Mouse (Mus musculus) MEL (cell line): ENCODE data around the gene Zfp473. TPM values are rescaled to one million over a fixed set of nuclear protein-coding genes. Genes with fewer than 3 reads are reported as not detected.
A peak's percentile ranks its signal among the peaks of the same experiment; 100 is the strongest.

Experiments
- DNase-seq: peaks from one replicate; pipeline ENCODE4 v3.0.0; 2011; ENCODE audit warnings: low read depth, low spot score
- H3K27ac ChIP-seq: 2 replicates; pipeline ENCODE4 v1.5.1; 2012; ENCODE audit warnings: low read depth, mild to moderate bottlenecking, control low read depth, low read length, moderate library complexity; ENCODE audit not compliant: control insufficient read depth
- H3K27me3 ChIP-seq, 2 experiments: fragments of 150-350 bp in 1 of 2; sonication (generic) in 1 of 2; 2 replicates each; pipeline ENCODE4 v1.6.1; 2012; ENCODE audit warnings: low read length in 2 of 2, mild to moderate bottlenecking in 2 of 2, improper control_type of control experiment in 1 of 2, moderate library complexity in 1 of 2; ENCODE audit not compliant: insufficient read depth in 2 of 2, control insufficient read depth in 1 of 2
- H3K36me3 ChIP-seq, 2 experiments: 2 replicates each; pipeline ENCODE4 v1.6.1; 2012 to 2014; ENCODE audit warnings: low read length in 2 of 2, improper control_type of control experiment in 1 of 2, inconsistent platforms in 1 of 2, mild to moderate bottlenecking in 1 of 2; ENCODE audit not compliant: insufficient read depth in 2 of 2, control insufficient read depth in 1 of 2
- H3K4me1 ChIP-seq, 2 experiments: fragments of 150-350 bp in 1 of 2; sonication (generic) in 1 of 2; 2 replicates each; pipeline ENCODE4 v1.6.1; 2012; ENCODE audit warnings: low read length in 2 of 2, improper control_type of control experiment in 1 of 2, mild to moderate bottlenecking in 1 of 2; ENCODE audit not compliant: insufficient read depth in 2 of 2, control insufficient read depth in 1 of 2
- H3K4me3 ChIP-seq, 2 experiments: fragments of 150-350 bp in 1 of 2; sonication (generic) in 1 of 2; 2 replicates each; pipeline ENCODE4 v1.5.1; 2012; ENCODE audit warnings: low read depth in 2 of 2, low read length in 2 of 2, mild to moderate bottlenecking in 2 of 2, moderate library complexity in 2 of 2, control low read depth in 1 of 2, improper control_type of control experiment in 1 of 2; ENCODE audit not compliant: control insufficient read depth in 1 of 2, insufficient read depth in 1 of 2
- H3K79me2 ChIP-seq: 2 replicates; pipeline ENCODE4 v1.6.1; 2012; ENCODE audit warnings: mild to moderate bottlenecking, low read length, moderate library complexity; ENCODE audit not compliant: control insufficient read depth, poor library complexity, insufficient read depth
- H3K9ac ChIP-seq: 2 replicates; pipeline ENCODE4 v1.6.1; 2012; ENCODE audit warnings: low read depth, mild to moderate bottlenecking, control low read depth, low read length, moderate library complexity; ENCODE audit not compliant: control insufficient read depth, poor library complexity, severe bottlenecking
- H3K9me3 ChIP-seq: fragments of 150-350 bp; sonication (generic); replicated peaks from 2 replicates; pipeline ENCODE4 v1.6.1; 2012; ENCODE audit warnings: mild to moderate bottlenecking, low read length, improper control_type of control experiment, moderate library complexity; ENCODE audit not compliant: insufficient read depth
- BHLHE40 ChIP-seq: IDR thresholded peaks from 2 replicates; pipeline ENCODE4 v1.6.1; 2012; ENCODE audit warnings: low read depth, mild to moderate bottlenecking, inconsistent platforms, low read length, improper control_type of control experiment, borderline replicate concordance
- CHD2 ChIP-seq: IDR thresholded peaks from 2 replicates; pipeline ENCODE4 v1.6.1; 2011; ENCODE audit warnings: low read length, improper control_type of control experiment
- E2F4 ChIP-seq: IDR thresholded peaks from 2 replicates; pipeline ENCODE4 v1.6.1; 2011; ENCODE audit warnings: low read depth, low read length, improper control_type of control experiment, borderline replicate concordance
- ELF1 ChIP-seq: IDR thresholded peaks from 2 replicates; pipeline ENCODE4 v1.6.1; 2014; ENCODE audit warnings: low read depth, mild to moderate bottlenecking, inconsistent platforms, low read length, improper control_type of control experiment, moderate library complexity
- ETS1 ChIP-seq: IDR thresholded peaks from 2 replicates; pipeline ENCODE4 v1.6.1; 2012; ENCODE audit warnings: low read depth, mild to moderate bottlenecking, inconsistent platforms, low read length, improper control_type of control experiment, moderate library complexity
- GABPA ChIP-seq: IDR thresholded peaks from 2 replicates; pipeline ENCODE4 v1.6.1; 2012; ENCODE audit warnings: low read depth, mild to moderate bottlenecking, inconsistent platforms, low read length, improper control_type of control experiment, moderate library complexity
- GATA1 ChIP-seq: IDR thresholded peaks from 2 replicates; pipeline ENCODE4 v1.6.1; 2011; ENCODE audit warnings: low read depth, low read length, improper control_type of control experiment
- HCFC1 ChIP-seq: IDR thresholded peaks from 2 replicates; pipeline ENCODE4 v1.6.1; 2012; ENCODE audit warnings: low read depth, mild to moderate bottlenecking, inconsistent platforms, low read length, improper control_type of control experiment, moderate library complexity
- JUND ChIP-seq: IDR thresholded peaks from 2 replicates; pipeline ENCODE4 v1.6.1; 2011; ENCODE audit warnings: low read depth, mild to moderate bottlenecking, improper control_type of control experiment, low read length
- MAFK ChIP-seq: IDR thresholded peaks from 2 replicates; pipeline ENCODE4 v1.6.1; 2011; ENCODE audit warnings: low read depth, mild to moderate bottlenecking, low read length, improper control_type of control experiment, borderline replicate concordance
- MAZ ChIP-seq: IDR thresholded peaks from 2 replicates; pipeline ENCODE4 v1.6.1; 2012; ENCODE audit warnings: low read depth, mild to moderate bottlenecking, inconsistent platforms, low read length, improper control_type of control experiment
- MEF2A ChIP-seq: IDR thresholded peaks from 2 replicates; pipeline ENCODE4 v1.6.1; 2014; ENCODE audit warnings: low read depth, mild to moderate bottlenecking, inconsistent platforms, low read length, improper control_type of control experiment; ENCODE audit not compliant: poor library complexity, insufficient replicate concordance, severe bottlenecking; ENCODE audit errors: extremely low read depth
- MXI1 ChIP-seq: IDR thresholded peaks from 2 replicates; pipeline ENCODE4 v1.6.1; 2011; ENCODE audit warnings: mild to moderate bottlenecking, low read depth, low read length, improper control_type of control experiment
- MYB ChIP-seq: IDR thresholded peaks from 2 replicates; pipeline ENCODE4 v1.6.1; 2011; ENCODE audit warnings: mild to moderate bottlenecking, low read depth, low read length, improper control_type of control experiment
- MYC ChIP-seq: IDR thresholded peaks from 2 replicates; pipeline ENCODE4 v1.6.1; 2011; ENCODE audit warnings: low read depth, mild to moderate bottlenecking, low read length, improper control_type of control experiment, moderate library complexity
- NELFE ChIP-seq: IDR thresholded peaks from 2 replicates; pipeline ENCODE4 v1.6.1; 2011; ENCODE audit warnings: low read depth, low read length, improper control_type of control experiment
- NRF1 ChIP-seq: IDR thresholded peaks from 2 replicates; pipeline ENCODE4 v1.6.1; 2014; ENCODE audit warnings: low read depth, mild to moderate bottlenecking, inconsistent platforms, low read length, improper control_type of control experiment, moderate library complexity; ENCODE audit not compliant: poor library complexity, insufficient read depth, severe bottlenecking
- POLR2A ChIP-seq, 2 experiments: IDR thresholded peaks; 2 replicates each; pipeline ENCODE4 v1.6.1; 2011 to 2012; ENCODE audit warnings: low read length in 2 of 2, mild to moderate bottlenecking in 2 of 2, control low read depth in 1 of 2, improper control_type of control experiment in 1 of 2, low read depth in 1 of 2, moderate library complexity in 1 of 2; ENCODE audit not compliant: control insufficient read depth in 1 of 2, insufficient read depth in 1 of 2, poor library complexity in 1 of 2
- POLR2AphosphoS2 ChIP-seq: IDR thresholded peaks from 2 replicates; pipeline ENCODE4 v1.6.1; 2011; ENCODE audit warnings: low read length, improper control_type of control experiment
- RAD21 ChIP-seq: IDR thresholded peaks from 2 replicates; pipeline ENCODE4 v1.6.1; 2011; ENCODE audit warnings: mild to moderate bottlenecking, low read depth, low read length, improper control_type of control experiment
- RCOR1 ChIP-seq: IDR thresholded peaks from 2 replicates; pipeline ENCODE4 v1.6.1; 2012; ENCODE audit warnings: low read depth, mild to moderate bottlenecking, inconsistent platforms, low read length, improper control_type of control experiment
- TBP ChIP-seq: IDR thresholded peaks from 2 replicates; pipeline ENCODE4 v1.8.0; 2011; ENCODE audit warnings: low read depth, low read length, improper control_type of control experiment
- TCF12 ChIP-seq: IDR thresholded peaks from 2 replicates; pipeline ENCODE4 v1.6.1; 2014; ENCODE audit warnings: low read depth, mild to moderate bottlenecking, inconsistent platforms, low read length, improper control_type of control experiment, moderate library complexity
- UBTF ChIP-seq: IDR thresholded peaks from 2 replicates; pipeline ENCODE4 v1.6.1; 2012; ENCODE audit warnings: low read depth, mild to moderate bottlenecking, inconsistent platforms, low read length, improper control_type of control experiment, moderate library complexity, borderline replicate concordance; ENCODE audit not compliant: insufficient read depth
- USF1 ChIP-seq: IDR thresholded peaks from 2 replicates; pipeline ENCODE4 v1.6.1; 2014; ENCODE audit warnings: low read depth, mild to moderate bottlenecking, inconsistent platforms, low read length, improper control_type of control experiment, moderate library complexity
- ZKSCAN1 ChIP-seq: IDR thresholded peaks from 2 replicates; pipeline ENCODE4 v1.6.1; 2012; ENCODE audit warnings: low read depth, mild to moderate bottlenecking, inconsistent platforms, low read length, improper control_type of control experiment, moderate library complexity
- ZNF384 ChIP-seq: IDR thresholded peaks from 2 replicates; pipeline ENCODE4 v1.6.1; 2012; ENCODE audit warnings: low read depth, mild to moderate bottlenecking, inconsistent platforms, low read length, improper control_type of control experiment
- polyA plus RNA-seq, 2 experiments: library from polyadenylated mRNA; stranded (reverse) in 1 of 2; unstranded in 1 of 2; fragments of >175 nt in 1 of 2; fragments of >200 nt in 1 of 2; gene quantifications; 2 replicates each; pipeline versions ENCODE4 v1.2.1 to v1.2.4; 2012; ENCODE audit warnings: low replicate concordance in 2 of 2, low read depth in 1 of 2; ENCODE audit not compliant: insufficient read length in 2 of 2, insufficient read depth in 1 of 2, missing spikeins in 1 of 2
- total RNA-seq: library from RNA; depleted of rRNA; stranded (reverse); fragments of 300-350 nt; gene quantifications from 2 replicates; pipeline ENCODE4 v1.2.3, GENCODE M21; 2012

Zfp473 gene
- total and polyA plus RNA-seq, 3 experiments, result 0.65 to 0.96 TPM; not detected in 1

GRCm38 (mm10) chr7:44724316-44724715 is 26.5 kb downstream of the Zfp473 start (continued):
- no peak for TF ChIP-seq MYB
- no peak for TF ChIP-seq HCFC1
- no peak for TF ChIP-seq MAZ
- TF ChIP-seq UBTF, result no peak
- TF ChIP-seq USF1, result no peak
- TF ChIP-seq MAFK, result no peak
- TF ChIP-seq TCF12, result no peak
- no peak for TF ChIP-seq ELF1
- TF ChIP-seq TBP, result no peak
- no peak for TF ChIP-seq BHLHE40
- no peak for TF ChIP-seq MXI1
- TF ChIP-seq E2F4, result no peak
- peak; percentile 95 for TF ChIP-seq ZNF384
- TF ChIP-seq RCOR1, result no peak
- no peak for TF ChIP-seq CHD2
- TF ChIP-seq RAD21, result peak; percentile 68

- Histone ChIP-seq H3K79me2 (no peaks in the 10 kb centered on the region), H3K4me1 (no peaks in the 10 kb centered on the region), H3K27ac (no peak overlapping the region), H3K27me3 (peaks cover 0 to 2% of the 10 kb centered on the region in 2 experiments; a peak in 2 of 4 replicates), H3K9me3 (no peaks in the 10 kb centered on the region), H3K36me3 (no peaks in the 10 kb centered on the region), H3K4me3 (no peak overlapping the region), H3K9ac (no peak overlapping the region)
- TF ChIP-seq GABPA, result no peak
- no peak for TF ChIP-seq ZKSCAN1
- TF ChIP-seq GATA1, result no peak
- DNase-seq, result no peak
Measured at GRCm38 (mm10) chr7:44722058-44722457, 28.8 kb downstream of the Zfp473 start.

GRCm38 (mm10) chr7:44709881-44710280 is 41.0 kb downstream of the Zfp473 start:
- Histone ChIP-seq H3K27me3 (no peaks in the 10 kb centered on the region; a peak in 2 of 4 replicates), H3K79me2 (no peaks in the 10 kb centered on the region), H3K27ac (no peak overlapping the region), H3K9ac (no peak overlapping the region), H3K4me1 (no peaks in the 10 kb centered on the region), H3K36me3 (no peaks in the 10 kb centered on the region), H3K4me3 (no peak overlapping the region), H3K9me3 (no peaks in the 10 kb centered on the region)
- TF ChIP-seq GABPA, result no peak
- TF ChIP-seq MAZ, result no peak
- TF ChIP-seq TBP, result no peak
- TF ChIP-seq UBTF, result no peak
- no peak for TF ChIP-seq MYB
- no peak for TF ChIP-seq RCOR1
- TF ChIP-seq POLR2A (IDR thresholded peaks at IDR 0.05; ENCODE audit: control insufficient read depth in 1 of 2, insufficient read depth in 1 of 2, low read depth in 1 of 2, low read length in 2 of 2, poor library complexity in 1 of 2), result no peak
- no peak for TF ChIP-seq NELFE
- TF ChIP-seq ELF1, result no peak
- no peak for TF ChIP-seq MEF2A
- no peak for TF ChIP-seq POLR2AphosphoS2
- TF ChIP-seq ZKSCAN1, result no peak
- TF ChIP-seq MAFK, result no peak
- TF ChIP-seq NRF1, result no peak
- TF ChIP-seq ETS1, result no peak
- no peak for TF ChIP-seq MYC
- no peak for TF ChIP-seq JUND
- no peak for DNase-seq
